Mouse (Mus musculus) neural tube, embryonic 14.5 days (tissue): Measurements from ENCODE around the gene Lgals3bp. TPM values are rescaled to one million over a fixed set of nuclear protein-coding genes. Genes with fewer than 3 reads are reported as not detected.
A peak's percentile ranks its signal among the peaks of the same experiment; 100 is the strongest.

Experiments
- ATAC-seq: fragments of 200-750 bp; cut with Nextera tagmentation; 2 replicates; pipeline ENCODE4 v1.8.0; 2017; ENCODE audit warnings: low read depth, mild to moderate bottlenecking, moderate TSS enrichment, moderate library complexity
- H3K27ac ChIP-seq: fragments of 300-500 bp; sonication (generic); 2 replicates; pipeline ENCODE4 v1.5.1; 2014; ENCODE audit warnings: low read depth, mild to moderate bottlenecking, control low read depth, low read length, moderate library complexity, mixed read lengths
- H3K27me3 ChIP-seq: fragments of 300-500 bp; sonication (generic); 2 replicates; pipeline ENCODE4 v1.6.1; 2014; ENCODE audit warnings: low read length; ENCODE audit not compliant: control insufficient read depth, insufficient read depth
- H3K36me3 ChIP-seq: fragments of 300-500 bp; sonication (generic); 2 replicates; pipeline ENCODE4 v1.6.1; 2014; ENCODE audit warnings: low read length, mixed read lengths; ENCODE audit not compliant: control insufficient read depth, insufficient read depth
- H3K4me1 ChIP-seq: fragments of 300-500 bp; sonication (generic); 2 replicates; pipeline ENCODE4 v1.6.1; 2014; ENCODE audit warnings: low read length; ENCODE audit not compliant: control insufficient read depth, insufficient read depth
- H3K4me2 ChIP-seq: fragments of 300-500 bp; sonication (generic); 2 replicates; pipeline ENCODE4 v1.6.1; 2014; ENCODE audit warnings: mild to moderate bottlenecking, low read depth, low read length, control low read depth
- H3K4me3 ChIP-seq: fragments of 300-500 bp; sonication (generic); 2 replicates; pipeline ENCODE4 v1.5.1; 2014; ENCODE audit warnings: low read depth, low read length, control low read depth, mixed read lengths
- H3K9ac ChIP-seq: fragments of 300-500 bp; sonication (generic); replicated peaks from 2 replicates; pipeline ENCODE4 v1.6.1; 2014; ENCODE audit warnings: low read depth, mild to moderate bottlenecking, control low read depth, low read length, mixed read lengths
- H3K9me3 ChIP-seq: fragments of 300-500 bp; sonication (generic); 2 replicates; pipeline ENCODE4 v1.6.1; 2016; ENCODE audit warnings: low read length; ENCODE audit not compliant: control insufficient read depth
- WGBS: fragments of 180-500 bp; shearing (Covaris S2); extraction: QIAGEN DNeasy Blood & Tissue Kit; methylation state at CpG from one replicate; pipeline ENCODE4 v1.1.7; 2014; 5-methylcytosine and 5-hydroxymethylcytosine counted together
- polyA plus RNA-seq: library from polyadenylated mRNA; unstranded; fragments of >200 nt; fragmentation: Nextera tagmentation; extraction: Ambion mirVana; gene quantifications from 2 replicates; pipeline ENCODE4 v1.2.1, GENCODE M21; 2014

Lgals3bp gene
- polyA plus RNA-seq: 1.9 and 4.0 TPM in 2 replicates

DNA sequence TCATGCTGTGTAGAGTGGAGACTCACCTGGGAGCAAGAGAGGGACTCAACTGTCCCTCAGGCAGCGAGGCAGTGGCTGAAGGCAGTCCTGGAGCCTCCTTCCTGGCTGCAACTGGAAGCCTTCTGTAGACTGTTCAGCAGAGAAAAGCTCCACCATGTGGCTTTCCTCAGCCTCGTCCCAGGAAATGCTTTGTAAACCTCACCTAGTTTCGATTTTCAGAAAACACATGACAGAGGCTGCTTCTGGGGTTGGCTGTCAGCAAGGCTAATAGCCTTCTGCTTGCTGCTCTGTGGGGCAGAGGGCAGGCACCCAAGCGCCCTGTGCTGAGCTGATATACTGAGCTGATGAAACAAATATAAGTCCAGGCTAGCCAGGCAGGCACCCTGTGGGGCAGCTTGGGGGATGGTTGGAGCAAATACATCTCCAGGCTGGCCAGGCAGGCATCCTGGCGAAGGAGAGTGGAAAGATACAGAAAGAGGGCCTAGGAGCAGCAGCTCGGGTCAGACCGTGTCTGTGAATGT is at the start of gene Lgals3bp:
Lgals3bp (minus strand) TSS at position 333 of the 521 bp plus-strand sequence.
- Histone ChIP-seq H3K4me1 (no peaks in the 10 kb centered on the region), H3K27me3 (no peaks in the 10 kb centered on the region), H3K27ac (no peak within 1 kb of the TSS), H3K9me3 (no peaks in the 10 kb centered on the region), H3K4me3 (no peak within 1 kb of the TSS), H3K4me2 (no peak within 1 kb of the TSS), H3K9ac (no peak within 1 kb of the TSS), H3K36me3 (peaks cover 9% of the 10 kb centered on the region; the same call in 1 of the 2 replicates)
- ATAC-seq: no peak
- WGBS: 65% methylated on average over 7 of the region's 7 CpGs

DNA sequence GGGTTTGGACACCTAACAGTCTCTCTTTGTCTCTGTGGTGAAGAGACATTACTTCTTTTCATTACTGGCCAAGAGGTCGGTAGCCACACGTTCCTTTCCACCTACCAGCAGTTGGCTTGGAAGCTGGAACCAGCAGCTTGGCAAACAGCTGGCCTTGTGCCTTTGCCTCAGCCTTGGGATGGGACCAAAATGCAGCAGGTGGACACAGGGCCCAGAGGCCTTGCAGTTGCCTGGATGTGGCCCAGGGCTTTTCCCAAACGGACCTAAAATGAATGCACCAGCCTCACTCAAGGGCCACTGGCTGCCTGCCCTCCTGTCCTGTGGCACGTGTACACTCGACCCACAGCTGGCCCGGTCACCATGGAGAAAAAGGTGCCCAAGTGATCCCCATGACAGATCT is 49.3 kb upstream of the Lgals3bp start:
- no peak overlapping the region for H3K27ac ChIP-seq
- no peak overlapping the region for H3K4me3 ChIP-seq
- no peak overlapping the region for H3K9ac ChIP-seq
- no peak for ATAC-seq
- no peaks in the 10 kb centered on the region for H3K27me3 ChIP-seq
- no peak overlapping the region for H3K4me2 ChIP-seq
- H3K9me3 ChIP-seq: no peaks in the 10 kb centered on the region
- no peaks in the 10 kb centered on the region for H3K36me3 ChIP-seq
- no peaks in the 10 kb centered on the region for H3K4me1 ChIP-seq
- WGBS: 82% methylated on average over 6 of the region's 6 CpGs

DNA sequence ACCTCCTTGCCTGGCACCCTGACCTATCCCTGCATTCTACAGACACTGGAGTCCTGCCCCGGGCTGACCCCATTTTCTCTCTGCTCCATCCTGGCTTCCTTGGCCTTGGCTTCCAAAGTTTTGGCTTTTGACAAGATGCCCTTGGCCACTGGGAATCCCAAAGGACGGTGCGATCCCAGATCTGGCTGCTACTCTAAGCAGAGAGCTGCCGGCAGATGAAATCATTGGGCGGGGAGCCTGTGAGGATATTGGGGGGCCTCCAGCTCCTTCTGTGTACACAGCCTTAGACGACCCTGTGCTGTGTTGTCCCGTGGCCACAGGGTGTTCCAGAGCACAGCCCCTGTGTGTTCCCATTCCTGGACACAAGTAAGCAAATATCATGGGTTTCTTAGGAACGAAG is 46.5 kb upstream of the Lgals3bp start:
- no peaks in the 10 kb centered on the region for H3K36me3 ChIP-seq
- H3K4me3 ChIP-seq: no peak overlapping the region
- H3K4me1 ChIP-seq: no peaks in the 10 kb centered on the region
- no peak overlapping the region for H3K27ac ChIP-seq
- H3K9me3 ChIP-seq: no peaks in the 10 kb centered on the region
- H3K4me2 ChIP-seq: no peak overlapping the region
- H3K9ac ChIP-seq: no peak overlapping the region
- 87% methylated on average over 8 of the region's 8 CpGs for WGBS
- no peaks in the 10 kb centered on the region for H3K27me3 ChIP-seq
- no peak for ATAC-seq

DNA sequence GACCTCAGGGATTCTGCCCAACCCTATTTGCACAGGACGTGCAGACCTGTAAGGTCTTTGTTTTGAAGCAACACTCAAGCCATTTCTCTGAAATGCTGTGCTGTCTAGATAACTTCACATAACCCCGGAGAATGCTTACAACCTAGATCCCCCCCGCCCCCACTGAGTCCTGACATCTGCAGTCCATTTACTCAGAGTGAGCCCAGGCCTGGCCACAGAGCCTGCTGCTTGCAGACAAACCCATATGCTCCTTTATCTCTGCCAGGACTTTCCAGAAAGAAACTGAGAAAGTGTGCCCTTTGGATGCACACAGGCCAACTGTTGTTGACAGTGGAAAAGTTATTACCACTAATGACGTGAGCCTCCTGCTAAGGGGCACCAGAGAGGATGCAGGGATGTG is 45.5 kb upstream of the Lgals3bp start:
- 63% methylated on average over 4 of the region's 4 CpGs for WGBS

DNA sequence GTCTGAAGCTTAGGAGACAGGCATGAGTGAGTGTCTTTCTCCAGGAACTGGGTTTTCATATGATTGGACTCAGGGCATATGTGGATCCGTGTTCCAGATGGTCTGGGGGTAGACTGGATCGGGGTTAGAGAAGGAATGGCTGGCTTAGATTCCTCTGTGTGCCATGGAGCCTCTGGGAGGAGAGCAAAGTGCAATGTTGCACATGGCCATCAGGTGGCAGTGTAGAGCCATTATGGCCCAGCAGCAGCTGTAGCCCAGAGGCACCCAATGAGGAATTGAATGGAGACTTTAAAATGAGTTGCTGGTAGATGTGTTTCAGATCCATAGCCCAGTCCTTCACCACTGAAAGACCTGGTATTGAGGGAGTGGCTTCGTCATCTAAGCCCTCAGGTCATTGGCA is 44.0 kb upstream of the Lgals3bp start:
- Histone ChIP-seq H3K4me3 (no peak overlapping the region), H3K27me3 (no peaks in the 10 kb centered on the region), H3K27ac (no peak overlapping the region), H3K4me2 (no peak overlapping the region), H3K4me1 (no peaks in the 10 kb centered on the region), H3K9ac (no peak overlapping the region), H3K9me3 (no peaks in the 10 kb centered on the region), H3K36me3 (no peaks in the 10 kb centered on the region)
- 16% methylated on average over 3 of the region's 3 CpGs for WGBS
- peak; percentile 52 for ATAC-seq

More for the DNA sequence above, 45.5 kb upstream of the Lgals3bp start:
- H3K9ac ChIP-seq: no peak overlapping the region
- no peaks in the 10 kb centered on the region for H3K36me3 ChIP-seq
- H3K4me3 ChIP-seq: no peak overlapping the region
- H3K4me2 ChIP-seq: no peak overlapping the region
- ATAC-seq: no peak
- H3K27ac ChIP-seq: no peak overlapping the region
- H3K9me3 ChIP-seq: no peaks in the 10 kb centered on the region
- no peaks in the 10 kb centered on the region for H3K27me3 ChIP-seq
- H3K4me1 ChIP-seq: no peaks in the 10 kb centered on the region

DNA sequence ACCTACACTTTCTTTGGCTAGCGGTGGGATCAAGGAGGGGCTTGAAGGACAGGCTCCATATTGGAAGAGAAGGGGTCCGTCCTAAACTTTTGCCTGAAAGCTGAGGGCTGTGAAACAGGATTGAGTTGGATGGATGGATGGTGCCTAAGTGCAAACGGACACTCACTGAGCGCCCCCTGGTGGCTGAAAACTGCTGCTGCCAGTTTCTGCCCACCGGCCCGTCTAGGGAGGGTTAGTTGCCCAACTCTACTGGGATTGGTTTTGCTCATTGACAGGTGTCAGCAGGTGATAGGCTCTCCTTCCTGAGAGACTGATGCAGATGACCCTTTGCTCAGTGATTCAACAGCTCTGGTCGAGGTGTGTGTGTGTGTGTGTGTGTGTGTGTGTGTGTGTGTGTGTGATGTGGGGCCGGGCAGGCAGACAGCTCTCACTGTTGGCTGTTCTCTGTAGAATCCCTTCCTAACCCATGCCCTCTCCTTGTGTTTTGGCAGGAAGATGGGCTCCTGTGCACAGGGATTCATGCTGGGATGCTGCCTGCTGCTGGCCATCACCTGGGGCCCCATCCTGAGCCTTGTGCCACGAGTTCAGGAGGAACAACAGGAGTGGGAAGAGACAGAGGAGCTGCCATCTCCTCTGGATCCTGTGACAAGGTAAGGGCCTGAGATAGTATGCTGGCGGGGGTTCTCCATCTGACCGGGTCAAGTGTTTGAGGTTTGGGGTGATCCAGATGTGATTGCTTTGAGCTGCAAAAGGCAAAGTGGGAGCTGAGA is 41.5 kb upstream of the Lgals3bp start:
- no peak overlapping the region for H3K4me3 ChIP-seq
- no peaks in the 10 kb centered on the region for H3K36me3 ChIP-seq
- no peaks in the 10 kb centered on the region for H3K9me3 ChIP-seq
- no peaks in the 10 kb centered on the region for H3K27me3 ChIP-seq
- H3K4me2 ChIP-seq: no peak overlapping the region
- ATAC-seq: no peak
- 38% methylated on average over 11 of the region's 11 CpGs for WGBS
- H3K9ac ChIP-seq: no peak overlapping the region
- no peak overlapping the region for H3K27ac ChIP-seq
- peaks cover 10% of the 10 kb centered on the region; the same call in 1 of the 2 replicates for H3K4me1 ChIP-seq

DNA sequence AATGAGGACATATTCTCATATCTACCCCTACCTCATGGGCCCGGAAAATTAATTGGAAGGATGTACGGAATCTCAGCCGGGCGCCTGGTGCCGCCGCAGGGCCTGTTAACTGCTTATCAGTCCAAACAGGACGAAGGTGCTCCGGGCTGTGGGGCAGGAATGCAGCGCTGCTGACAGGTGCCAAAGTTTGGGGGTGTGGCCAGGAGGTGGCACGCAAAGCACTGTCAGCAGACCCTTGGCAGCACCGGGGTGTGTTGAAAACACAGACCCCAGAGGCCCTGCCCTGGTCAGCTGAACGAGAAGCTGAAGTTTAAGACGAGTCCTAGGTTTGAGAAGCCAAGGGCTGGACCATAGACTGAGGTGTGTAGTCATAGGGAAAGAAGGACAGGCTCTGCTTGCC is 40.8 kb upstream of the Lgals3bp start:
- Histone ChIP-seq H3K9ac (no peak overlapping the region), H3K27ac (no peak overlapping the region), H3K4me3 (no peak overlapping the region), H3K4me1 (peaks cover 14% of the 10 kb centered on the region; the same call in 1 of the 2 replicates), H3K36me3 (no peaks in the 10 kb centered on the region), H3K4me2 (no peak overlapping the region), H3K9me3 (no peaks in the 10 kb centered on the region), H3K27me3 (no peaks in the 10 kb centered on the region)
- 70% methylated on average over 13 of the region's 13 CpGs for WGBS
- ATAC-seq: no peak

DNA sequence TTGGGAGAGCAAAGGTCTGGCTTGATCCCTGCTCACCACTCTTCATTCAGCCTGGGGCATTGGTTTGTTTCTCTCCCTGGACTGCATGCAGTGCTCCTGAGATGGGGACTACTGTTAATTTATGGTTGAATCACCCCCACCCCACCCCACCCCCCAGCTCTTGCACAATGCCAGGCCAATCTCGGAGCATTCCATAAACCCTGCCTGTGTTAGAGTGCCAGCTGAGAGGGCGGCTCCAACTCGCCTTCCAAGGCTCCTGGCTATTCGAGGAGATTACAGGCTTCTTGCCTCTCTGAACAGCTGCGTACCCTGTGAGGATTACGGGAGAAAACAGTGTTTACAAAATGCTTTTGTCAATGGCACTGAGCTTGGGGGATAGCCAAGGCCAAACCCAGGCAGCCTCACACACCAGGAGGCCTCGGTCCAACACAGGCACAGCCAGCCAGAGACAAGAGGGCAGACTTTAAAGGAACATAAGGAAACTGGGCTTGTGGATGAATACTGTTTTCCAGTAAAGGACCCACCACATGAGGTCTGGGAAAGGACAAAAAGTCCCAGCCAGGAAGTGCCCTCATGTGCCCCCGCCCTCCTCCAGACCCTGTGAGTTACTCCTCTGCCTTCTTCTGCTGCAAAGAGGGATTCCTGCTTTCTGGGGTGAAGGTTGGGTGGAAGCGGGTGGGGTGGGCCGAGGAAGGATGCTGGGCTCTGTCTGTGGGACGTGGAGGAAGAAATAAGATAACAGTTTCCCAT is 36.9 kb upstream of the Lgals3bp start:
- peak overlapping the region; percentile 62 for H3K27ac ChIP-seq
- ATAC-seq: peak; percentile 65
- no peaks in the 10 kb centered on the region for H3K9me3 ChIP-seq
- H3K4me2 ChIP-seq: no peak overlapping the region
- peaks cover 20% of the 10 kb centered on the region for H3K4me1 ChIP-seq
- no peaks in the 10 kb centered on the region for H3K27me3 ChIP-seq
- H3K4me3 ChIP-seq: no peak overlapping the region
- WGBS: 15% methylated on average over 11 of the region's 11 CpGs
- H3K36me3 ChIP-seq: no peaks in the 10 kb centered on the region
- no peak overlapping the region for H3K9ac ChIP-seq

DNA sequence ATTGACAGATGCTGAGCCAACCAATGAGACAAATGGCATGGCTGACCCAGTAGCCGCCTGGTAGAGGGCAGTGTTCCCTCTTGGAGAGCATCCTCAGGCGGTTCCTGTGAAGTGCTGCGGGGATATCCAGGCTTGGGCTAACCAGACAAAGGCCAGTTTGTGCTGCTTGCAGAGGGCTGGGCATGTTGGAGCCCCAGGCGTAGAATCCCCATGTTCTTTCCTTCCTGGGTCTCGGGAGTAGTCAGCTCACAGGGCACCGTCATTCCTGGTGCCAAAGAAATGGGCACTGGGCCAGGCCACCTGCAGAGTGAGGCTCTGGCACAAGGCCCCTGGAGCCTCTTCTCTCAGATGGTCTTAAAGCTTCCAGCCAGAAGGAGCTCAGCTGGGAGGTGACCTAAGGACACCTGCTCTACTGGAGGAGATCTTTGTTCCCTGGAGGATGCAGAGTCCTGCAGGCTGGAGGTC is 34.6 kb upstream of the Lgals3bp start:
- H3K27me3 ChIP-seq: no peaks in the 10 kb centered on the region
- no peak overlapping the region for H3K4me3 ChIP-seq
- H3K9me3 ChIP-seq: no peaks in the 10 kb centered on the region
- peak; percentile 50; the same call in 1 of the 2 replicates for ATAC-seq
- 37% methylated on average over 6 of the region's 6 CpGs for WGBS
- H3K36me3 ChIP-seq: no peaks in the 10 kb centered on the region
- H3K4me1 ChIP-seq: peaks cover 24% of the 10 kb centered on the region
- H3K9ac ChIP-seq: no peak overlapping the region
- H3K4me2 ChIP-seq: no peak overlapping the region
- no peak overlapping the region for H3K27ac ChIP-seq
